ENCODE assay signal across 8 mouse cellular contexts in genomic region chr5:21732930-21733329, GRCm38 (mm10). TPM values are rescaled to one million over a fixed set of nuclear protein-coding genes. Genes with fewer than 3 reads are reported as not detected.
A peak's percentile ranks its signal among the peaks of the same experiment; 100 is the strongest.
DNase-seq lines count a peak whose midpoint lies in the region; ATAC-seq and TF ChIP-seq lines count a peak whose summit lies in the region.

No protein-coding gene starts in this region.

- TF ChIP-seq POLR2A in ES-Bruce4 (IDR thresholded peaks at IDR 0.05; ENCODE audit: insufficient read depth, low read length): no peak

- 1% methylated on average over 8 of the region's 8 CpGs for WGBS in forebrain, embryonic 14.5 days
- 17% methylated on average over 8 of the region's 8 CpGs for WGBS in hindbrain, embryonic 11.5 days
- 20% methylated on average over 8 of the region's 8 CpGs for WGBS in midbrain, embryonic 10.5 days

- H3K4me2 ChIP-seq in forebrain, embryonic 14.5 days (ENCODE audit: low read length): peak overlapping the region; percentile 21; the same call in 1 of the 2 replicates
- H3K4me2 ChIP-seq in hindbrain, embryonic 11.5 days (replicated peaks; ENCODE audit: low read depth, low read length): no peak overlapping the region

- TF ChIP-seq EP300 in ES-Bruce4 (IDR thresholded peaks at IDR 0.05; ENCODE audit: insufficient read depth, low read depth, low read length): no peak

- no peak overlapping the region for H3K4me3 ChIP-seq in ES-Bruce4 (ENCODE audit: low read depth, low read length)
- no peak overlapping the region for H3K4me3 ChIP-seq in forebrain, embryonic 14.5 days (ENCODE audit: low read depth, low read length)
- H3K4me3 ChIP-seq in hindbrain, embryonic 11.5 days (ENCODE audit: low read depth, low read length): no peak overlapping the region
- H3K4me3 ChIP-seq in midbrain, embryonic 10.5 days: peak overlapping the region; percentile 18

- H3K27ac ChIP-seq in ES-Bruce4 (ENCODE audit: insufficient read depth, low read length): no peak overlapping the region
- peak overlapping the region; percentile 91 for H3K27ac ChIP-seq in forebrain, embryonic 14.5 days (ENCODE audit: low read depth, low read length)
- H3K27ac ChIP-seq in hindbrain, embryonic 11.5 days (ENCODE audit: low read depth, low read length): peak overlapping the region; percentile 72
- H3K27ac ChIP-seq in midbrain, embryonic 10.5 days (replicated peaks): peak overlapping the region; percentile 90

- peak; percentile 90 for ATAC-seq in forebrain, embryonic 14.5 days
- ATAC-seq in hindbrain, embryonic 11.5 days (ENCODE audit: low FRiP score): peak; percentile 93

- H3K27me3 ChIP-seq in ES-Bruce4 (ENCODE audit: control insufficient read depth, insufficient read depth, low read length, poor library complexity, severe bottlenecking): no peaks in the 10 kb centered on the region
- H3K27me3 ChIP-seq in forebrain, embryonic 14.5 days (replicated peaks; ENCODE audit: control insufficient read depth, insufficient read depth, low read length): no peaks in the 10 kb centered on the region
- no peaks in the 10 kb centered on the region for H3K27me3 ChIP-seq in hindbrain, embryonic 11.5 days (ENCODE audit: control insufficient read depth, insufficient read depth, low read length)
- no peaks in the 10 kb centered on the region for H3K27me3 ChIP-seq in midbrain, embryonic 10.5 days (ENCODE audit: low read depth, poor library complexity, severe bottlenecking)

- peak; percentile 10 for TF ChIP-seq CTCF in ES-Bruce4 (IDR thresholded peaks at IDR 0.05; ENCODE audit: low read depth, low read length)

- H3K9ac ChIP-seq in ES-Bruce4 (ENCODE audit: low read depth, poor library complexity, severe bottlenecking): no peak overlapping the region
- peak overlapping the region; percentile 38; the same call in 1 of the 2 replicates for H3K9ac ChIP-seq in forebrain, embryonic 14.5 days (ENCODE audit: low read length)
- H3K9ac ChIP-seq in hindbrain, embryonic 11.5 days (ENCODE audit: low read depth, low read length): no peak overlapping the region

- DNase-seq in adrenal gland, postnatal 4 days (ENCODE audit: low spot score in 2 of 2): peak; percentile 37 to 57
- peak; percentile 95 for DNase-seq in forebrain, embryonic 14.5 days (ENCODE audit: low spot score)
- DNase-seq in hindbrain, embryonic 11.5 days (ENCODE audit: low spot score): peak; percentile 87
- DNase-seq in layer of hippocampus, adult 9-10 months (ENCODE audit: low spot score): peak; percentile 63
- peak; percentile 83 for DNase-seq in midbrain, embryonic 10.5 days (ENCODE audit: low spot score)
- peak; percentile 71 for DNase-seq in right cerebral cortex, postnatal 4 days
- no peak for DNase-seq in c-Kit-positive CD71-positive TER-119-positive erythroid progenitor cells, embryonic 14.5 days (ENCODE audit: low spot score)

- H3K36me3 ChIP-seq in ES-Bruce4 (ENCODE audit: control insufficient read depth, insufficient read depth, low read length, poor library complexity, severe bottlenecking): no peaks in the 10 kb centered on the region
- H3K36me3 ChIP-seq in forebrain, embryonic 14.5 days (ENCODE audit: control insufficient read depth, insufficient read depth, low read length): no peaks in the 10 kb centered on the region
- H3K36me3 ChIP-seq in hindbrain, embryonic 11.5 days (ENCODE audit: control insufficient read depth, insufficient read depth, low read length): no peaks in the 10 kb centered on the region
- H3K36me3 ChIP-seq in midbrain, embryonic 10.5 days: no peaks in the 10 kb centered on the region

- peaks cover 3% of the 10 kb centered on the region for H3K4me1 ChIP-seq in ES-Bruce4 (ENCODE audit: control insufficient read depth, insufficient read depth, low read length)
- peaks cover 13% of the 10 kb centered on the region for H3K4me1 ChIP-seq in forebrain, embryonic 14.5 days (ENCODE audit: control insufficient read depth, insufficient read depth, low read length)
- H3K4me1 ChIP-seq in hindbrain, embryonic 11.5 days (replicated peaks; ENCODE audit: control insufficient read depth, insufficient read depth, low read length): no peaks in the 10 kb centered on the region; the same call in 1 of the 2 replicates
- H3K4me1 ChIP-seq in midbrain, embryonic 10.5 days: peaks cover 52% of the 10 kb centered on the region

- no peaks in the 10 kb centered on the region for H3K9me3 ChIP-seq in ES-Bruce4 (replicated peaks; ENCODE audit: control insufficient read depth, insufficient read depth, low read length, poor library complexity, severe bottlenecking)
- H3K9me3 ChIP-seq in forebrain, embryonic 14.5 days (replicated peaks; ENCODE audit: control insufficient read depth, low read length): no peaks in the 10 kb centered on the region
- no peaks in the 10 kb centered on the region for H3K9me3 ChIP-seq in hindbrain, embryonic 11.5 days (ENCODE audit: control insufficient read depth, low read length)
- H3K9me3 ChIP-seq in midbrain, embryonic 10.5 days (replicated peaks): no peaks in the 10 kb centered on the region

RNA-seq across cellular contexts. Expression of gene Pmpcb, which starts 4.0 kb away (rescaled TPM):
- polyA plus RNA-seq in ES-Bruce4 (2011; ENCODE audit: insufficient read depth, insufficient read length, low read depth, missing spikeins): 107 and 111 TPM in 2 replicates
- 100 to 1,000 TPM; 213 to 227 TPM for total RNA-seq in adrenal gland, postnatal 4 days (2021)
- polyA plus RNA-seq in forebrain, embryonic 14.5 days (2014; fragmentation: Nextera tagmentation; extraction: Ambion mirVana): 104 and 106 TPM in 2 replicates
- polyA plus RNA-seq in hindbrain, embryonic 11.5 days (2014; fragmentation: Nextera tagmentation; extraction: Ambion mirVana): 101 and 111 TPM in 2 replicates
- 87.0 and 88.6 TPM in 2 replicates for polyA plus RNA-seq in midbrain, embryonic 10.5 days (2016; fragmentation: Nextera tagmentation; extraction: Ambion mirVana)

RNA-seq across cellular contexts. Expression of gene Napepld, which starts 31.7 kb away (rescaled TPM):
- polyA plus RNA-seq in ES-Bruce4 (2011; ENCODE audit: insufficient read depth, insufficient read length, low read depth, missing spikeins): 6.4 and 7.0 TPM in 2 replicates
- total RNA-seq in adrenal gland, postnatal 4 days (2021): 10 to 100 TPM; 22.1 to 24.7 TPM
- 4.5 and 4.6 TPM in 2 replicates for polyA plus RNA-seq in forebrain, embryonic 14.5 days (2014; fragmentation: Nextera tagmentation; extraction: Ambion mirVana)
- 7.0 and 7.8 TPM in 2 replicates for polyA plus RNA-seq in hindbrain, embryonic 11.5 days (2014; fragmentation: Nextera tagmentation; extraction: Ambion mirVana)
- 10.4 and 14.8 TPM in 2 replicates for polyA plus RNA-seq in midbrain, embryonic 10.5 days (2016; fragmentation: Nextera tagmentation; extraction: Ambion mirVana)

RNA-seq across cellular contexts. Expression of gene Dnajc2, which starts 52.1 kb away (rescaled TPM):
- polyA plus RNA-seq in ES-Bruce4 (2011; ENCODE audit: insufficient read depth, insufficient read length, low read depth, missing spikeins): 113 and 119 TPM in 2 replicates
- total RNA-seq in adrenal gland, postnatal 4 days (2021): 10 to 100 TPM; 31.4 to 41.3 TPM
- 66.8 and 70.4 TPM in 2 replicates for polyA plus RNA-seq in forebrain, embryonic 14.5 days (2014; fragmentation: Nextera tagmentation; extraction: Ambion mirVana)
- 96.1 and 101 TPM in 2 replicates for polyA plus RNA-seq in hindbrain, embryonic 11.5 days (2014; fragmentation: Nextera tagmentation; extraction: Ambion mirVana)
- polyA plus RNA-seq in midbrain, embryonic 10.5 days (2016; fragmentation: Nextera tagmentation; extraction: Ambion mirVana): 89.0 and 100 TPM in 2 replicates

RNA-seq across cellular contexts. Expression of gene Psmc2, which starts 52.2 kb away (rescaled TPM):
- 137 TPM in 2 replicates for polyA plus RNA-seq in ES-Bruce4 (2011; ENCODE audit: insufficient read depth, insufficient read length, low read depth, missing spikeins)
- total RNA-seq in adrenal gland, postnatal 4 days (2021): 100 to 1,000 TPM; 126 to 130 TPM
- polyA plus RNA-seq in forebrain, embryonic 14.5 days (2014; fragmentation: Nextera tagmentation; extraction: Ambion mirVana): 206 and 211 TPM in 2 replicates
- polyA plus RNA-seq in hindbrain, embryonic 11.5 days (2014; fragmentation: Nextera tagmentation; extraction: Ambion mirVana): 245 and 265 TPM in 2 replicates
- polyA plus RNA-seq in midbrain, embryonic 10.5 days (2016; fragmentation: Nextera tagmentation; extraction: Ambion mirVana): 247 and 261 TPM in 2 replicates
